18 mouse cellular contexts compared by ENCODE assay signal in the genomic region with DNA sequence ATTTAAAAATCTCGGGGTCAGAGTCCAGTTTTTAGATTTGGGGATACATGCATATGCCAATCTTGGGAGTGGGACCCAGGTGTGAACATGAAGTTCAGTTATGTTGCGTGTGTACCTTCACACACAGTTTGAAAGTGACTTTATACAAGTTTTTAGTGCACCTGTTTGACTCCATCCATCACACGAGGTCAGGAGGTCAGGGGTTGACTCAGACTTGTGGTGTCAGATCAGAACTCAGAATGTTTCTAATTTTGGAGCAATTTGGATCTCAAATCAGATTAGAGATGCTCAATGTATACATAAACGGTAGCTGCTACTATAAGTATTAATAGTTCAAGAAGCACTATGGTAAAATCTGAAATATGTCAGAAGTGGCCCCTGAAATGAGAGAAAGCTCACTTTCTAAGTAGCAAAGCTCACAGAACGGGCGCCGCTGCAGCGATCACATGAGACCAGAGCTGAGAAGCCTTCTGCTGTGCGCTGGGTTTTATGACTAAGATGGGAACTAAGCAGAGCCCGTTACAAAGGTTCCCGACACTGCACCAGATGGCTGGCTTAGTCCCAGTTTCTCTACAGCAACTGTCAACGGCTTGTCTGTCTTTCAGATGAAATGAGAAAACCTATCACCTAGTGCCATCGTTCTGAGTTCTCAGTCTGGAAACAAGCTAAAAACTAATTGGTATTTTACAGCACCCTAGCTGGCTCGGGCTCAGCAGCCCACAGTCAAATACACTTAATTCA. TPM values are rescaled to one million over a fixed set of nuclear protein-coding genes. Genes with fewer than 3 reads are reported as not detected.
DNase-seq lines count a peak whose midpoint lies in the region; ATAC-seq and TF ChIP-seq lines count a peak whose summit lies in the region.
"Had no signal": no experiment of that assay in that cellular context is flagged by ENCODE, and none has a peak within 500 bp of the region (broad histone marks: within the 10 kb centered on the region; RNA-seq: fewer than 3 reads in every experiment).

No protein-coding gene starts in this region.

- H3K4me3 ChIP-seq in neural tube, embryonic 14.5 days (ENCODE audit: low read depth, low read length): no peak overlapping the region
- H3K4me3 ChIP-seq in forebrain, embryonic 16.5 days (replicated peaks; ENCODE audit: low read length): no peak overlapping the region
- no peak overlapping the region for H3K4me3 ChIP-seq in myocyte
- H3K4me3 ChIP-seq: midbrain, embryonic 13.5 days; neural tube, embryonic 13.5 days; stomach, embryonic 15.5 days had no signal

- H3K27ac ChIP-seq in neural tube, embryonic 14.5 days (ENCODE audit: low read depth, low read length): no peak overlapping the region
- H3K27ac ChIP-seq in forebrain, embryonic 16.5 days (ENCODE audit: low read length): peak overlapping the region; percentile 81
- H3K27ac ChIP-seq: midbrain, embryonic 13.5 days; neural tube, embryonic 13.5 days; stomach, embryonic 15.5 days had no signal

- 67% methylated on average over 14 of the region's 14 CpGs for WGBS in neural tube, embryonic 14.5 days
- WGBS in forebrain, embryonic 16.5 days: 61% methylated on average over 14 of the region's 14 CpGs

- no peak for TF ChIP-seq POLR2A in myocyte (IDR thresholded peaks at IDR 0.05; ENCODE audit: insufficient read length, low read depth)

- no peaks in the 10 kb centered on the region for H3K79me2 ChIP-seq in myocyte (ENCODE audit: control insufficient read depth, insufficient read depth)

- H3K4me1 ChIP-seq in neural tube, embryonic 14.5 days (ENCODE audit: control insufficient read depth, insufficient read depth, low read length): peaks cover 2% of the 10 kb centered on the region; the same call in 1 of the 2 replicates
- peaks cover 14% of the 10 kb centered on the region for H3K4me1 ChIP-seq in forebrain, embryonic 16.5 days (replicated peaks; ENCODE audit: control insufficient read depth, insufficient read depth, low read length)
- H3K4me1 ChIP-seq: midbrain, embryonic 13.5 days; stomach, embryonic 15.5 days had no signal

- H3ac ChIP-seq in myocyte (ENCODE audit: control insufficient read depth, insufficient read length): no peak overlapping the region

- H3K27me3 ChIP-seq in neural tube, embryonic 14.5 days (ENCODE audit: control insufficient read depth, insufficient read depth, low read length): no peaks in the 10 kb centered on the region
- H3K27me3 ChIP-seq in forebrain, embryonic 16.5 days (replicated peaks; ENCODE audit: control insufficient read depth, insufficient read depth, low read length): no peaks in the 10 kb centered on the region
- no peaks in the 10 kb centered on the region for H3K27me3 ChIP-seq in myocyte (ENCODE audit: control insufficient read depth, insufficient read depth, insufficient read length)
- H3K27me3 ChIP-seq: midbrain, embryonic 13.5 days; neural tube, embryonic 13.5 days; stomach, embryonic 15.5 days had no signal

- no peaks in the 10 kb centered on the region for H3K9me3 ChIP-seq in neural tube, embryonic 14.5 days (ENCODE audit: control insufficient read depth, low read length)
- H3K9me3 ChIP-seq in forebrain, embryonic 16.5 days (ENCODE audit: control insufficient read depth, low read length): no peaks in the 10 kb centered on the region
- H3K9me3 ChIP-seq: midbrain, embryonic 13.5 days; neural tube, embryonic 13.5 days; stomach, embryonic 15.5 days had no signal

- peak; percentile 68; the same call in 1 of the 2 replicates for ATAC-seq in frontal cortex, adult (ENCODE audit: low TSS enrichment)
- peak; percentile 41; the same call in 1 of the 2 replicates for ATAC-seq in neural tube, embryonic 14.5 days (ENCODE audit: low read depth)
- peak; percentile 95 for ATAC-seq in forebrain, embryonic 16.5 days
- ATAC-seq: CD4-positive, CD25-positive, alpha-beta regulatory T cell, adult 4 months; intestine, embryonic 16.5 days; liver, postnatal 0 days; midbrain, embryonic 13.5 days had no signal

- no peak overlapping the region for H3K4me2 ChIP-seq in neural tube, embryonic 14.5 days (ENCODE audit: low read depth, low read length)
- H3K4me2 ChIP-seq in forebrain, embryonic 16.5 days (ENCODE audit: low read length): no peak overlapping the region
- no peak overlapping the region for H3K4me2 ChIP-seq in myocyte (ENCODE audit: low read depth)
- H3K4me2 ChIP-seq: midbrain, embryonic 13.5 days; neural tube, embryonic 13.5 days; stomach, embryonic 15.5 days had no signal

- H3K9ac ChIP-seq in neural tube, embryonic 14.5 days (replicated peaks; ENCODE audit: low read depth, low read length): no peak overlapping the region
- H3K9ac ChIP-seq in forebrain, embryonic 16.5 days (replicated peaks; ENCODE audit: low read depth, low read length): no peak overlapping the region
- H3K9ac ChIP-seq: liver, postnatal 0 days; midbrain, embryonic 13.5 days; neural tube, embryonic 13.5 days; stomach, embryonic 15.5 days had no signal

- no peak for DNase-seq in frontal cortex, postnatal 14 days (ENCODE audit: low spot score in 2 of 2)
- no peak for DNase-seq in neural tube, embryonic 10.5 days (ENCODE audit: extremely low spot score, low spot score)
- DNase-seq in heart, adult 8-10 months (ENCODE audit: low spot score): no peak
- DNase-seq in kidney, postnatal 10 days: no peak
- DNase-seq: cerebellum, adult 9-10 months; kidney, postnatal 14 days; liver, postnatal 0 days; lung, postnatal 4 days; thymus, postnatal 36 days had no signal

- H3K36me3 ChIP-seq in neural tube, embryonic 14.5 days (ENCODE audit: control insufficient read depth, insufficient read depth, low read length): 0 out of 2 replicates have a peak, but pooled peaks cover 6% of the 10 kb centered on the region
- H3K36me3 ChIP-seq in forebrain, embryonic 16.5 days (ENCODE audit: control insufficient read depth, insufficient read depth): no peaks in the 10 kb centered on the region
- H3K36me3 ChIP-seq in myocyte (ENCODE audit: control insufficient read depth, insufficient read depth): no peaks in the 10 kb centered on the region
- H3K36me3 ChIP-seq: stomach, embryonic 15.5 days had no signal

TF ChIP-seq in myocyte, 11 proteins besides CTCF, POLR2A, EP300 and RAD21:
- TF ChIP-seq MYOD1 (IDR thresholded peaks at IDR 0.05; ENCODE audit: control insufficient read depth in 1 of 3, insufficient read length in 2 of 3, low read depth in 2 of 3) (peak in 2 of 3 experiments; percentile 37 to 44), USF1 (IDR thresholded peaks at IDR 0.05; ENCODE audit: low read depth) (no peak)
TF ChIP-seq in myocyte: peak in this region for 1.

RNA-seq across cellular contexts. Expression of gene Tmem50b, which starts 18.4 kb away (rescaled TPM):
- 113 and 118 TPM in 2 replicates for polyA plus RNA-seq in neural tube, embryonic 14.5 days (2014; fragmentation: Nextera tagmentation; extraction: Ambion mirVana)
- 93.8 and 101 TPM in 2 replicates for polyA plus RNA-seq in forebrain, embryonic 16.5 days (2015; fragmentation: Nextera tagmentation; extraction: Ambion mirVana)
- polyA plus RNA-seq in myocyte (2012; fragmentation: generic; extraction: Trizol): 11.4 TPM
- 10 to 100 TPM; 49.1 to 56.7 (median 50.9) TPM for total RNA-seq in heart, adult 8-10 months (2022)

RNA-seq across cellular contexts. Expression of gene Ifngr2, which starts 32.3 kb away (rescaled TPM):
- 99.9 and 102 TPM in 2 replicates for polyA plus RNA-seq in neural tube, embryonic 14.5 days (2014; fragmentation: Nextera tagmentation; extraction: Ambion mirVana)
- 118 and 124 TPM in 2 replicates for polyA plus RNA-seq in forebrain, embryonic 16.5 days (2015; fragmentation: Nextera tagmentation; extraction: Ambion mirVana)
- polyA plus RNA-seq in myocyte (2012; fragmentation: generic; extraction: Trizol): 18.7 TPM
- total RNA-seq in heart, adult 8-10 months (2022): 100 to 1,000 TPM; 122 to 145 (median 132) TPM

RNA-seq across cellular contexts. Expression of gene Dnajc28, which starts 39.7 kb away (rescaled TPM):
- 5.2 and 6.2 TPM in 2 replicates for polyA plus RNA-seq in neural tube, embryonic 14.5 days (2014; fragmentation: Nextera tagmentation; extraction: Ambion mirVana)
- polyA plus RNA-seq in forebrain, embryonic 16.5 days (2015; fragmentation: Nextera tagmentation; extraction: Ambion mirVana): 6.9 and 8.5 TPM in 2 replicates
- polyA plus RNA-seq in myocyte (2012; fragmentation: generic; extraction: Trizol): 0.80 TPM
- total RNA-seq in heart, adult 8-10 months (2022): 10 to 100 TPM; 34.1 to 41.5 (median 39.8) TPM

Comparison
In these comparisons a context has a peak if more than half of its experiments do, and no peak if none do; other contexts are left out.
1. ATAC-seq: peak in every context shown above with its lines; median percentile 95 in forebrain, embryonic 16.5 days; 68 in frontal cortex, adult; 41 in neural tube, embryonic 14.5 days.